Comparison of ENCODE assay signal across 28 mouse cellular contexts in the genomic region with DNA sequence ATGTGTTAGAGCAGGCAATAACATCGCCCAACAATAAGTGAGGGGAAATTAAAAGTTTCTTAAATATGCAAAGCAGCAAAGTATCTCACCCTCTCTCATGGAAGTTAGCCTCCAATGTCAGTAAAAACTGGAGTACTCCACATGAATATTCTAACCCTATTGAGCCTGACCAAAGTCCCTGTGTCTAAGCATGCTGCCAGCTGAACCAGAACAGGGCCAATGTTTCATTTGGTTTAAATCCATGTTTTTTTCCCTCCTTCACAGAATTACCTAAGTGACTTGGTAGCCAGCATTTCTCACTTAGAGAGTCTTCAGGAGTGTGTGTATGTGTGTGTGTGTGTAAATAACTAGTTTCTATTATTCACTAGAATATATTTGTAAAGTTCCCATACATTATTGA.
DNase-seq lines count a peak whose midpoint lies in the region; ATAC-seq lines count a peak whose summit lies in the region.
"Had no signal": no experiment of that assay in that cellular context is flagged by ENCODE, and none has a peak within 500 bp of the region (broad histone marks: within the 10 kb centered on the region; RNA-seq: fewer than 3 reads in every experiment).

No protein-coding gene starts in this region.

- DNase-seq in kidney, adult 11 months = peak; percentile 5
- DNase-seq in kidney, adult 8-10 months = peak; percentile 7 to 17
- DNase-seq in kidney, postnatal 14 days = no peak
- DNase-seq in kidney, postnatal 36 days = peak; percentile 18 to 20
- DNase-seq in adipocyte (ENCODE audit: low spot score) = peak; percentile 6
- DNase-seq: adrenal gland, adult 2 months; adrenal gland, postnatal 10 days; adrenal gland, postnatal 25 days; B cell, adult 2 months; cerebellum, adult 11 months; cerebellum, adult 18-20 months; cerebellum, adult 8-10 months; cerebellum, adult 9-11 months; cerebellum, postnatal 14 days; cerebellum, postnatal 36 days; embryo, embryonic 11 days had no signal

- no peak overlapping the region for H3K9ac ChIP-seq in kidney, embryonic 16.5 days (replicated peaks; ENCODE audit: low read length)
- H3K9ac ChIP-seq in kidney, embryonic 14.5 days (ENCODE audit: low read depth, low read length) = no peak overlapping the region
- H3K9ac ChIP-seq: embryonic facial prominence, embryonic 13.5 days; embryonic facial prominence, embryonic 15.5 days; forebrain, embryonic 12.5 days had no signal

- ATAC-seq in kidney, embryonic 16.5 days (ENCODE audit: low FRiP score, low TSS enrichment) = no peak
- ATAC-seq in kidney, embryonic 14.5 days (ENCODE audit: low FRiP score, low TSS enrichment) = no peak
- ATAC-seq: activated CD4-positive, CD25-positive, alpha-beta regulatory T cell, adult 4 months; CD4-positive, CD25-positive, alpha-beta regulatory T cell, adult 4 months; forebrain, embryonic 14.5 days; Patski had no signal

- H3K27ac ChIP-seq in kidney, embryonic 16.5 days (ENCODE audit: low read length) = no peak overlapping the region
- no peak overlapping the region for H3K27ac ChIP-seq in kidney, embryonic 14.5 days (ENCODE audit: low read depth, low read length)
- H3K27ac ChIP-seq: embryonic facial prominence, embryonic 13.5 days; embryonic facial prominence, embryonic 15.5 days; forebrain, embryonic 10.5 days; forebrain, embryonic 12.5 days had no signal

- no peaks in the 10 kb centered on the region for H3K9me3 ChIP-seq in kidney, embryonic 16.5 days (ENCODE audit: low read length)
- no peaks in the 10 kb centered on the region for H3K9me3 ChIP-seq in kidney, embryonic 14.5 days (ENCODE audit: control insufficient read depth, low read length)
- H3K9me3 ChIP-seq: embryonic facial prominence, embryonic 13.5 days; embryonic facial prominence, embryonic 15.5 days; forebrain, embryonic 10.5 days; forebrain, embryonic 12.5 days; G1E had no signal

- H3K4me2 ChIP-seq in kidney, embryonic 16.5 days (replicated peaks; ENCODE audit: low read depth, low read length) = no peak overlapping the region
- no peak overlapping the region for H3K4me2 ChIP-seq in kidney, embryonic 14.5 days (replicated peaks; ENCODE audit: low read depth, low read length)
- H3K4me2 ChIP-seq: embryonic facial prominence, embryonic 13.5 days; embryonic facial prominence, embryonic 15.5 days; forebrain, embryonic 12.5 days had no signal

- no peaks in the 10 kb centered on the region for H3K27me3 ChIP-seq in kidney, embryonic 16.5 days (ENCODE audit: insufficient read depth, low read length)
- no peaks in the 10 kb centered on the region for H3K27me3 ChIP-seq in kidney, embryonic 14.5 days (ENCODE audit: control insufficient read depth, insufficient read depth, low read length)
- H3K27me3 ChIP-seq: embryonic facial prominence, embryonic 13.5 days; embryonic facial prominence, embryonic 15.5 days; forebrain, embryonic 12.5 days; Patski had no signal

- H3K36me3 ChIP-seq in kidney, embryonic 16.5 days (ENCODE audit: insufficient read depth, low read length) = no peaks in the 10 kb centered on the region
- no peaks in the 10 kb centered on the region for H3K36me3 ChIP-seq in kidney, embryonic 14.5 days (ENCODE audit: control insufficient read depth, insufficient read depth, low read length)
- H3K36me3 ChIP-seq: embryonic facial prominence, embryonic 13.5 days; embryonic facial prominence, embryonic 15.5 days; forebrain, embryonic 10.5 days; forebrain, embryonic 12.5 days; G1E had no signal

- H3K4me3 ChIP-seq in kidney, embryonic 16.5 days (ENCODE audit: low read length) = no peak overlapping the region
- no peak overlapping the region for H3K4me3 ChIP-seq in kidney, embryonic 14.5 days (ENCODE audit: low read length)
- H3K4me3 ChIP-seq: embryonic facial prominence, embryonic 13.5 days; embryonic facial prominence, embryonic 15.5 days; erythroblast, embryonic 14.5 days; forebrain, embryonic 10.5 days; forebrain, embryonic 12.5 days had no signal

- H3K4me1 ChIP-seq in kidney, embryonic 16.5 days (ENCODE audit: insufficient read depth, low read length) = no peaks in the 10 kb centered on the region
- no peaks in the 10 kb centered on the region for H3K4me1 ChIP-seq in kidney, embryonic 14.5 days (ENCODE audit: control insufficient read depth, insufficient read depth, low read length)
- H3K4me1 ChIP-seq: embryonic facial prominence, embryonic 13.5 days; embryonic facial prominence, embryonic 15.5 days; forebrain, embryonic 12.5 days had no signal

- 93% methylated on average over 1 of the region's 1 CpGs for WGBS in kidney, embryonic 16.5 days
- WGBS in kidney, embryonic 14.5 days = 90% methylated on average over 1 of the region's 1 CpGs
